Mouse (Mus musculus) induced T-regulatory cell, adult 2 months (primary cell): Measurements from ENCODE around the gene Hmgb4.

Experiments used
- DNase-seq: peaks from one replicate; pipeline ENCODE4 v3.0.0-alpha.2; 2012; ENCODE audit warnings: low read depth

Hmgb4 gene

DNA sequence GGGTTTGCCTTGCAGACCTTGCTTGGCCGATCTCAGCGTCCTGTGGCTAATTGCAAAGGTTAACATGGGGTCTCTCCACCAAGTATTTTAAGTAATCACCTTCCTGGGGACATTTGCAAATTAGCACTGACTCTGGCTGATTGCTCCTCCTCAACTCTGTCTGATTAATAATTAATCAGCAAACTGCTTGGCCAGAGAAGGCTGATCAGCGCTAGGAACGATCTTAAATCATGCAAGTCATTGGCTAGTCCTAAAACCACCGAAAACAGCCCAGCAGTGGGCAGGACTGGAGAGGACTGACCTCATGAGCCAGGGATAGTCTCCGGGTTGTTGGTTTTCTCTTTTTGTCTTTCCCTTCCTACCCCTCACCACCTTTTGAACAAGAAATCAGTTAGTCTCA lies 36.3 kb downstream of the Hmgb4 start:
- no peak for DNase-seq

DNA sequence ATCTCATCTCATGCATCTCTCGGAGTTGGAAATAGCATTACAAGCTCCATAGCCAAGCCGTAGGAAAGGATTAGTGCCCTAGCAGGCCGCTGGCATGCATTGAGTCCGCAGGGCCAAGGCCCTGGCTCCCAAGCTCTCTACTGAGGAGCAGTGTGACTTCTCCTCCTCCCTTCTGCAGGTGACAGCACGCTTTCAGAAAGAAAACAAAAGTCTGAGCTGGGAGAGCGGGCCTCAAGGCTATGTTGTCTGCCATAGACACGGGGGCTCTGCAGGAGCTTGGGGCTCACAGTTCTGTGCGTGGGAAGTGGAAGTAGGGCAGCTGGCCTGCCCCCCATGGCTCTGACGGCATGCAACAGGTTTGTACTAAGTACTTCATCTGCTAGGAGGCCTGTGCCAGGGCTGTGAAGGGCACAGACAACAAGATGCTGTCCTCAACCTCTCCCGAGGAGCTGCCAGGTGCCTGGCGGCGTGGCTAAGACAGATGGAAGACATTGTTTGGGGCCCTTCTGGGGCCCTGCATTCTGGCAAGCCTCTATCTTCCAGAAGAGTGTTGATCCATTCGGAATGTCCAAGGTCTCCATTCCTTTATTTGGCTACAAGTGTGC lies 42.7 kb downstream of the Hmgb4 start:
- no peak for DNase-seq
